Mouse (Mus musculus) WW6 (cell line): Measurements from ENCODE around the gene Klhl40.

ENCODE experiments used
- DNase-seq: peaks from one replicate; pipeline ENCODE4 v3.0.0-alpha.2; 2013; ENCODE audit warnings: low read depth, low spot score

The Klhl40 gene

DNA sequence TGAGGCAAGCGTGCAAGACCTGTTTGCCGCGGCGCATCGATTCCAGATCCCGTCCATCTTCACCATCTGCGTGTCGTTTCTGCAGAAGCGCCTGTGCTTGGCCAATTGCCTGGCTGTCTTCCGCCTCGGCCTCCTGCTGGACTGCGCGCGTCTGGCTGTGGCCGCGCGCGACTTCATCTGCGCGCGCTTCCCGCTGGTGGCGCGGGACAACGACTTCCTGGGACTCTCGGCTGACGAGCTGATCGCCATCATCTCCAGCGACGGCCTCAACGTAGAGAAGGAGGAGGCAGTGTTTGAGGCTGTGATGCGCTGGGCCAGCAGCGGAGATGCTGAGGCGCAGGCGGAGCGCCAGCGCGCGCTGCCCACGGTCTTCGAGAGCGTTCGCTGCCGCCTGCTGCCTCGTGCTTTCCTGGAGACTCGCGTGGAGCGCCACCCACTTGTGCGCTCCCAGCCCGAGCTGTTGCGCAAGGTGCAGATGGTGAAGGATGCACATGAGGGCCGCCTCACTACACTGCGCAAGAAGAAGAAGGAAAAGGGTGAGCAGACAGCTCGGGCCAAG is 738 bp downstream of the Klhl40 start:
- no peak for DNase-seq

DNA sequence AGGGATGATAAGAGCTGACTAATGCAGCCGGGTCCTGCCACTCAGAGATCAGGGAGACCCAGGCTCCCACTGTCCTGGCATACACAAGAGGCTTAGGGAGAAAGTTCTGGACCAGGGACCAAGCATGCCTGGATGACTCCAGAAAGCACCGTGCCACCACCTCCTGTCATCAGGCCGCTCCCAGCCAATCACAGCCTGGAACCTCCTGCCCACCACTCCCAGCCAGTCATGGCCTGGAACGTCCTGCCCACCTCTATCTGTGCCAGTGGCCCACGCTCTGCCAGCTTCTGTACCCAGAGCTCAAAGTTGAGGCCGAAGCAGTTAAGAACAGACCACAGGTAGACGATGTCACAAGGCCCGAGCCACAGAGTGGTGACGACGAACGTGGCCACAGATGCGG is 7.4 kb downstream of the Klhl40 start:
- DNase-seq: no peak

DNA sequence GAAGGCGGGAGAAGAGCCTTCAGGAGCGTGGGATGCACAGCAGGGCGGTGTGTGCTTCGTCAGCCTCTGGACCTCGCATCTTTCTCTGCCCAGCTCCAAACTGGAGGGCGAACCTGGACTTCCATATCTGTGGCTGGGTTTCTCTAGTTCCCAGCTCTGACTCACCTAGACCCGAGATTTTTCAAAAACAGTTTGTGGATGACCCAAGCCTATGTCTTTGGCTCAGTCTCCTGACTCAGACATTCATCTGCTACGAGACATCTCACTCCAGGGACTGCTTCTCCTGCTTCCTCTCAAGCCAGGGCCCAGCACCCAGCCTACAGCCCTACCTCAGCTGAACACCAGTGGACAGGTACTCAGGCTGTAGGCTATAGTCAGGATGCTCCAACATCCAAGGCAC is 7.9 kb downstream of the Klhl40 start:
- DNase-seq: no peak

DNA sequence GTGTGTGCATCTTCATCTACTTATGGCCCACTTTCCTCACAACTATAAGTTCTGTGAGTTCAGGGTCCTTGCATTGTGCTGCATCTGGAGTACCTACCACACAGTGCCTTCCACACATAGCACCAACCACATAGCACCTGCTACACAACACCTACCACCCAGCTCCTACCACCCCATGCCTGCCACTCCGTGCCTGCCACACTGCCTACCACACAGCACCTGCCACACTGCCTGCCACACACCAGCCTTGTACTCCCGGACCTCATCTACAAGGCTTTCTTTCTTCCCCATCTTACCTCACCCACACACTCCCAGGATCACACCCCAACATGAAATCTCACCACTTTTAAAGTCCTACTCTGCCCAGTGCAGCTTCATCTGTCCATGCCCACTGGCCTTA is 9.0 kb downstream of the Klhl40 start:
- DNase-seq: no peak

DNA sequence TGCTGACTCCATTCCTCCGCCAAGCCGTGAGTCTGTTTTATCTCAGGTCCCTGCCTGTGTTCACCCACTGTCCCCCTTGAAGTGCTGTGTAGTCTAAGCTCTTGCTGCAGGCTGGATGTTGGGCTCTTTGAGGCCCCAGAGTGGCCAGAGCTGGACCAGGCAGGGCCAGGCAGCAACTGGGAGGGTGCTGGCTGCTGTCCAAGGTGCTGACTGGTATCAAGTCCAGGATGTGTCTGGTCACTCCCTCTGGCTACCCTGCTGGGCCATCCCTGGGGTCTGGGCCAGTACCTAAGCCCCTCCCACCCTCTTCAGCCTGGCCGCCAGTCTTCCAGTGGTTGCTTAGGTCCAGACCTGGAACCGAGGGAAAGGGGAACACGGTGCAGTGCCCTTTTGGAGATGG is 13.8 kb downstream of the Klhl40 start:
- DNase-seq: no peak

DNA sequence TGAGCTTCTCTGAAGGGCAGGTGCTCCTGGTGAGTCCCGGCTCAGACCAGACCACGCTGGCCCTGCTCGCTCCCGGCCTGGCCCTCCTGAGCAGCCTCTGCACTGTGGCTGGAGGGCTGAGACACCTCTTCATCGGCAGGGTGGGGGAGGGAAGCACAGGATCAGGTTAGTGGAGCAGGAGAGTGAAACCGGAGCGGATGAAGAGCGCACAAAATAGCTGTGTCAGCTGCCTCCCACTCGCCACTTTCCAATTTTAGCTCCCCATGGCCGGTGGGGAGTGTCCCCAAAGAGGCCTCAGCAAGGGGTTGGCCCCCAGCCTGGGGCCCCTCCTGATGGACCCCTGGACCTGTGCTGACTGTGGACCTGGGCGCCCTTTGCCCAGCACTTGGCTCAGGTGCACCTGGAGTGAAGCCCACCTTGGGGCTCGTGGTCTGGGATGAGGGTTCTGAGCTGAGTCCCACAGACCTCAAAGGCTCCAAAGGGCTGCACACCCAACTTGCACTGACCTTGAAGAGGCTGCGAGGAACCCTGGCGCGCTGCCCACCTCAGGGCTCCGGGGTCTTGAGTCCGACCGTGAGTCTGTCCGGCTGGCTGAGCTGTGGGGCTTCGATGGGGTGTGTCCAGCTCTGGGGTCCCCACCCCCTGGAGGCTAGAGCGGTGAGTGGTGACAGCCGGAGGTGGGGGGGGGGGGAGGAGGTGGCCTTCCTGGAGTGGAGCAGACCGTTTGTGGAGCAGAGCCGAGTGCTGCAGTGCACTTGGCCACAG is 14.5 kb downstream of the Klhl40 start, which contains the start of gene Hhatl:
TSS of gene Hhatl (minus strand) at position 751 of the 765 bp plus-strand sequence.
- DNase-seq: no peak

DNA sequence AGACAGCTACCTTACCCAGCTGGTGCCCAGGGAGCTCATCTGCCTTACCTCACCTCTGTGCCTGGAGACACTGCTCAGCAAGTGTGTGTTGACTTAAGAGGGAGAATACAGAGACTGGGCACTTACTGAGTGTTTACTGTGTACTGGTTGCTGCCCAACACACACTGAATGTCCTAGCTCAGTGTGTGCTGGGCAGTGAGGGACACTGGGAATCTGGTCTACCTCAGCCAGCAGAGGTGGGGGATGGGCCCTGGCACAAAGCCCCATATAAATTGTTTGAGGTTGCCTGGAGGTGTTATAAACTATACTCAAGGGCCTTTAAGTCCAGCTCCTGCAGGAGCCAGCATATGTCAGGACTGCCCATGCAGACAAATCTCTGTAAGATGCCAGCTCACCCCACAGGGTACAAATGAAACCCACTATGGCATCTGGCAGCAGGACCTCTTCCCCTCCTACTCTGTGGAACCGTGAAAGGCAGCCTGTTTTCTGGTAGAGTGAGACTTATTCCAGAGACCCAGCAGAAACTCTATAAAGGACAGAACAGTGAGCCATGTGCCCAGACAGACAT is 17.6 kb downstream of the Klhl40 start:
- DNase-seq: no peak

DNA sequence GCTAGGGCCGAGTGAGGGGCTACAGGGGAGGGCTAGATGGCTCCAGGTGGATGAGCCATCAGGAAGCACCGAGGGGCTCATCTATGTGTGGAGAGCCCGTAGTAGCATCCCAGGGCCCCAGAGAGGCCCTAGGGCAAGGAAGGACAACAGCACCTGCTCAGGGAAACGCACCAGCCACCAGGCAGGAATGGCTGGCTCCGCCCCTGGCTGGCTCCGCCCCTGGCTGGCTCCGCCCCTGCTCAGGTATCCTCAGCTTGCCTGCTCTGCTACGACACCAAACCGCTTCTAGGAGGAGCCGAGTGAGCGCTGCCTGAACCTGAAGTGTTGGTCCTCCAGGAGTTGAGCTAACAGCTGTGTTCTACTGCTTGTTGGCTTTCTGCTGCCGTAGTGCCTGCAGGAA is 20.3 kb downstream of the Klhl40 start:
- peak; percentile 20 for DNase-seq

DNA sequence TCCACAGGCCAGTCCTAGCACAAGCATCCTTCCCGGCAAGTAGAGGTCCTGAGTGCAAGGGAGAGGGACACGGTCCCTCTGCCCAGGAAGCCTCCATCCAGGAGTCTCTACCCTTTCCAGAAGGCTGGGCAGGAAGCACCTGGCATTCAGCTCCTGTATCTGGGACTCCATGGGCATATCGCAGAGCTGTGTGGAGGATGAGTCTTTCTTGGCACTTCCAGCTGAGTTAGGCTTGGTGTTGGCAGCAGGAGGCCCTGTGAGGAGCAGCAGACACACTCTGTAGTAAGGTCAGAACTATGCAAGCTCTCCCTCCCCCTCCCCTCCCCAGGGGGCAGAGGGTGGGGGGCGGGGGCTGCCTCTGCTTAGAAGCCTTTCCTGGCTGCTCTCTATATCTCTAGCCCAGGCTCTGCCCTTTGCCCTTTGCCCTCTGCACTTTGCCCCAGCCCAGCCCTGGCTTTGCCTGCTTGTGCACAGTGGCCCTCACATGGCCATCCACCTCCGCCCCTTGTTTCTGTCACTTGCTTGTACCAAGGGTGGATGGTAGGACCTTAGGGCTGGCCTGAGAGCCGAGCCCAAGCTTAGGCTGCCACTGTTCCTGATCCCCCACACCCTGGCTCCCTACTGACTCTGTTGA is 21.6 kb downstream of the Klhl40 start:
- DNase-seq: no peak

DNA sequence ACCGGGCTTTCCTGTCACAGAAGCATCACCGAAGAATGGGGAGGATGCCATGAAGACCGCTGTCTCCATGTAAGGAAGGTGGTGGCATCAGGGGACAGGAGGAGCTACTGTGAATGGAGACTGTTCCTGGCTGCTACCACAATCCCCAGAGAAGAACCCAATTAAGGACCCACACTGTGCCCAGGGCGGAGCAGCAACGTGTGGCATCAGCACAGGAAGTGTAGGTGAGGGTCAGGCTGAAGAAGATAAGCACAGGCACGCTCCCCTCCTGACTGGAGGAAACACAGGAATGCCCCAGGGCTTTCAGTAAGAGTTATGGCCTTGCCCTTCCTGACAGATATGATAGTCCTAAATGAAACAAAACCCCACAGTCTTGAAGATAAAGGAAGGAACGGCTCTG is 25.3 kb downstream of the Klhl40 start:
- no peak for DNase-seq

DNA sequence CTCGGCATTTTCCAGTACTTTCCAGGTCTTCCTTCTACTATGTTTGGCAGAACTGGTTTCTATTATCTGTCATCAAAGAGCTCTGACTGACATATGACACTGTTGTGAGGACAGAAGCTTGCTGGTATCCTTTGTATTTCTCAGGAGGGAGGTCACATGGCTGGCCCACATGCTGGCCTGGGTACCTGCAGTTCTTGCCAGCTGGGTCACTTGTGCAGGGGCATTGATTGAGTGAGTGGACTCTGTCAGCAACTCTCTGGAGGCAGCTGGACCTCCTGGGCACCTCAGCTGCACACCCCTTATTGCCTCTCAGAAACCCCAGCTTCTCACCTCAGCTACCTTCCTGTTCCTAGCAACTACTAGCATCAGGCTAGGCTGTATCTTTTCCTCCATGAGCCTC is 30.1 kb downstream of the Klhl40 start:
- DNase-seq: no peak

DNA sequence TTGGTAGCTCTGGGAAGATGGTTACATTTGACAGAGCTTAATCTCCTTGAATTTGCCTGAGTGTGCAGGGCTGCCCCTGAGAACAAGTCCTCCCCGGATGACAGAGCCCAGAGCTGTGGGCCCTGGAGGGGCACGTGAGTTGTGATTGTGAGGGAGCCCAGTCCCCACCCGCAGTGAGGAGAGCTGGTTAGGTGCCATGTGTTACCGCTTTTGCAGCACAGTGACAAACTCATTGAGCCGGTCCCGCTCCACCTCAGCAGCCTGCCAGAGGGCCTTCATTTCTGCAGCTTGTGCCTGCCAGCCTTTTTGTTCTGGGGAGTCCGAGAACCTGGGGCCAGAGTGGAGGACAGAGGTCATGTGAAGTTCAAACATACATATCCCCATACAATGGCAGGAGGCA is 30.5 kb downstream of the Klhl40 start:
- no peak for DNase-seq

DNA sequence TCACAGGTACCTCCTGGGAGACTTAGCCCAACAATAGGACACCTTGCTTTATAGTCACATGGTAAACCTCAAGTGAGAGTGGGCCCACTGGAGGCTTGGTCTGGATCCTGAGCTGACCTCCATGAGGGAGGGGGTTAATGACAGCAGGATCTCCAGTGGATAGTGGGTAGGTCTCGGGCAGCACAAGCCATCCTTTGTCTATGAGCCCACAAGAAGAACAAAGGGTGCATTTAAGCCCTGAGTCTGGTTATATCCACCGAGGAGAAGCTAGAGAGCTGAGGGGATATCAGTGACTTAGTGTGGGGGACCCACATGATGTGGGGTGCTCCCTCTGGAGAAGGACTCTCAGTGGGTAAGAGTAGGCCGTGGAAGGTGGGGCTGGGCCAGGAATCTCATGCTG is 31.1 kb downstream of the Klhl40 start:
- no peak for DNase-seq

DNA sequence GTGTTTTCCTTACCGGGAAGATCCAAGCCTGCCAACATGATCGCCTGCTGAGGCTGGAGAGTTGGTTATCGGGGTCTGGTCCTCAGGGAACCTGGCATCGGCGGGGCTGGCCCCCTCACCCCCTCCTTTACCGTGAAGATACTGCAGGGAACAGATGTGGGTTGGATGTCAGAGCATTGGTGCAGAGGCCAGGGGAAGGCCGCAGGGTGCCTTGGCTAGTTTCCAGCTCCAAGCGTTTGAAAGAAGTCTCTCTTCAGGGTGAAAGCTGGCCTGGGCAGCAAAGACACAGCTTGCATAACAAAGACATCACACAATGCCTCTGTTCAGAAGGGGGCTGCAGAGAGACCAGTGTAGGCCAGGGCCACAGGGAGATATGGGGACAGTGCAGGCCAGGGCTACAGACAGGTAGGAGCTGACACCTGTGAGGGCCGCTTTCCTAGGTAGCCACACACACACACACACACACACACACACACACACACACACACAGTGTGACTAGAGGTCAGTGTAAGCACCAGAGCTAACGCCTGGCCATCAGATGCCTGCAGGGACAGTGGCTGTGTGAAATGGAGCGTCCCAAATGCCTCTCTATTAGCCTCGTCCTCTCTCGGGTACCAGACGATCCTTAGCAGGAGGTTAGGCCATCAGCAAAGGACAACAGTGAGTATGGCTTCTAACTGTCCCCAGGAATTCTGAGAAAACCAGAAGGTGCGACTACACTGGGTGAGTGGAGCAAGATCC is 32.8 kb downstream of the Klhl40 start:
- DNase-seq: no peak

DNA sequence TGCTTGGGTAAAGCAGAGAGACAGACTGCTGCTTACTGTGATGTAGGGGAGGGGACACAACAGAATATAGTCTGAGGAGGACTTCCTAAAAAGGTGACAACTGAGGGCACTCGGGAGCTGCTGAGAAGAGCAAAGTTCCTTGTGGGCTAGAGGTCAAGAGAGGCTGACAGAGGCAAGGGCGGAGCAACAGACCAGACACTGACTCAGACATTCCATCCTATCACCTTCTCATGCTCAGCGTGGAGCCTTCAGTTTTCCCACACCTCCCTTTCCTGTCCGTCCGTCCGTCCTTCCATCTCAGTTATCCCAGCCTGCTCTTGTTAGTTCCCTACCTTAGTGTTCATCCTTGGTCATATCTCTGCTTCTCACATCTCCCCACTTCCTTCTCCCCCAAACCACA is 37.8 kb downstream of the Klhl40 start:
- DNase-seq: no peak

DNA sequence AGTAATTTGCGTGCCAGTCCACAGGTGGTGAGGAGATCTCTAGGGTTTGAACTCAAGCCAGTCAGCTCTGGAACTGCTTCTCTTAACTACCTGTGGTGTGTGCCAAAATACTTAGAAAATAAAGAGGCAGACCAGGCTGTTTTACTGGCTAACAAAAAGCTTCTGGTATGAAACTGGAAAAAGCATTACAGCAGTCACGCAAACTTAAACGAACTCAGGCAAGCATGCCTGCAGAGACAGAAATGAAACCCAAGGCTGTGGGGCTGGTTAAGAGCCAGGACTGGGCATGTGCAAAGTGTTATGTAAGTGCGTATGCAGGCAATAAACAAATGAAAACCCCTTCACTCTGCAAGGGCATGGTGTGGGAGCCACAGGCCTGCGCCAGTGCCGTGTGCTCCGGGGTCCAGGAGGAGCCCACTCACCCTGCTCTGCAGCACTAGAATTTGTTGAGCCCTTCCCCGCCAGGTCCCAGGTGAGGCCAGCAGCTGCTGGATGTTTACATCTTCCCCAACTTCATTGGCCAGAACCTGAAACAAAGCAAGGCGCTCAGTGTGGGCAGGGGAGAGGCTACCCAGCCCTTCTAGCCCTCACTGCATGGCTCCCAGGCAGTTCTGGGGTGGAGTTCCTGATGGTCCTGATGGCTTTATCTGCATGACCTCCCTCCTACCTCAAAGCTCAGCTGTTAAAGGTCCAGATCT is 41.8 kb downstream of the Klhl40 start:
- DNase-seq: no peak

DNA sequence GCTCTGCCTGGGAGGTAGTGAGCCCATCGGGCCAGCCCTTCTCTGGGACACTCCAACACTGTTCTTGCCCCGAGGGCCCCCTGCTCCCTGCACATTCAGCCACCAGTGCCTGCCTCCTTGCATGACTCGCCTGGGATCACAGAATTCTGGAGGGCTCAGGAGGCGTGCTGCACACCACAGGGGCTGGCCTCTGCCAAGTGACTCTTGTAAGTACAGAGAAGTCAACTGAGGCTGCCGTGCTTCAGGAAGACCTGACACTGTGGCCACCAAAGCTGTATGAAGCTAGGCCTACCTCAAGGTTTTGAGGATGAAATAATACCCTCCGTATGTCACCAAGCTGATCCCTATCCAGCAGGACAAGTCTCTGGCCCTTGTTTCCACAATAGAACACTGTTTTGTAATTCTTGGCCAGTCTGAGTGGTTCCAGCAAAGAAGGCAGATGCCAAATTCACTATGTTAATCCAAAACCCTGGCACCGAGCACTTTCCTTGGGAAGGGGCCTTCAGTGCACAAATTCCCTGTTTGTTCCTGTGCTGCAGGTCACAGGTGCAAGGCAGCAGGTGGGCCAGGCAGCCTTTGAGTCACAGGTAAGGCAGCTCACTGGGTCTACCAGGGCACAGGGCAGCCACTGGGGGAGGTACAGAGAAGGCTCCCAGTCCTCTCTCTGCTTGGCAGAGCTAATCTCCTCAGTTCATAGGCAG is 42.5 kb downstream of the Klhl40 start:
- no peak for DNase-seq

DNA sequence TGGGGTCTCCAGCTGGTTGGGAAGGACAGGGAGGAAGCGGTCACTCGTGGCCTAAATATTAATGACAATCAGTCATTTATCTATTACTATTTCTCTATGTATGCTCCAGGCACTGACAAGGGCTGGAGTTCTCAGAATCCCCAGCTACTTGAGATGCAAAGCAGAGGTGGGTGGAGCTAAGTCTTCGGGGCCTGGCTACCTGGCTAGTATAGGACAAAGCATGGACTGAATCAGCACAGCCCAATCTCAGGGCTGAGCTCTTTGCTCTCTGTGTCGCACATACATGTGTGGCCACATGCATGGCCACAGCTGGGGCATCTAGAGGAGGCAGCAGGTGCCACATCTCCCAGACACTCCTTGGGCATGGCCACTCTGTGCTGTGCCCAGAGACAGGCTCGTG is 43.4 kb downstream of the Klhl40 start:
- no peak for DNase-seq

DNA sequence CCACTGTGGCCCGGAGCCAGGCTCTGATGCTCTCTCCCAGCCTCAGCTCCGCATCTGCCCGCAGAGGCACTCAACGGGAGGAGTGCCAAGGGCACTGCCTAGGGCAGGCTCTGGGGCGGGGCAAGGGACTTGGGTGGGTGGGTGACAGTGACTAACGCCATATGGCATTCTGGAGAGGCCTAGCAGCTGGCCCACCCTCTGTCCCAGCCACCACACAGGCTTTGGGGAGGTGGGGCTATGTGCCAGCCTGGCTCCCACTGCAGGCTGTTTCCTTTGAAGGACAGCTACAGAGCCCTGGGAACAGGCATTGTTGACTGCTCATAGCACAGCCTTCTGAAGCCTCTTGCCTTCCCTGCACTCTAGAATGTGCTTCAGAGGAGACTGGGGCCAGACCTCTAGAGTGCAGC is 45.2 kb downstream of the Klhl40 start:
- no peak for DNase-seq

DNA sequence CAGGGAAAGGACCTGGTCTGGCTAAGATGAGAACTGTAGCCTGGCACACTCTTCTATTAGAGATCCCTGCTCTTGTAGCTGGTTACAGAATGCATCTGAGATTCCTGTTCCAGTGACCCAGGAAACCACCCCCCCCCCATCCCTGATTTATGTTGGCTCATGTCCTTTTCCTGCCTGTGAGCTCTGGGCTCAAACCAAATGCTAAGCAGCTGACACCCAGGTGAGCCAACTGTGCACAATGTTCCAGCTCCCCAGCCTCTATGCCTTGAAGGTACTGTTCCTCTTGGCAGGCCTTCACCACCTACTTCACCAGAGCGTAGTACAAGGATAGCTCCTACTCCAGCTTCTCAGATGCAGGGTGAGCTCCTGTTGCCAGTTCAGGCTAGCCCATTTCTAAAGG is 45.6 kb downstream of the Klhl40 start:
- DNase-seq: no peak

DNA sequence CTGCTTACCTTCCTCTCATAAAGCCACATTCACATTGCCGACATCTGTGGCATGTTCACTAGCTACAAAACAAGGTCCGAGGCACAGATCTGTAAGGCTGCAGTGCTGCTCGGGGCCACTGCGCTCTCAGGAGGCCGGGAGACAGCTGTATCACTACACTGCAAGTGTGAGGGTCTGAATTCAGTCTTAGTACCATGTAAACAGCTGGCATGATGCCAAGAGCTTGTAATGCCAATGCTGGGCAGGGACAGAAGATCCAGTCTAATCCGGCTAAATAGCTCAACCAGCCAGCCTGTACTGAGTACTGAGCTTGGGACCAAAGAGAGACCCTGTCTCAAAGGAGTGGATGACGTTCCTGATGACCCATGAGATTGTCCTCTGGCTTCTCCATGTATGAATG is 46.6 kb downstream of the Klhl40 start:
- no peak for DNase-seq
